Mouse (Mus musculus) left cerebral cortex, adult 2 months (tissue): Measurements from ENCODE around the gene Prune2. TPM values are rescaled to one million over a fixed set of nuclear protein-coding genes. Genes with fewer than 3 reads are reported as not detected.

Experiments used
- DNase-seq, 2 experiments: peaks; one replicate each; pipeline ENCODE4 v3.0.0; 2021 to 2022; ENCODE audit warnings: low spot score in 2 of 2, mixed read lengths in 1 of 2; ENCODE audit errors: extremely low spot score in 1 of 2
- H3K27ac ChIP-seq: fragments of 200-600 bp; 2 replicates; pipeline ENCODE4 v1.8.1; 2022
- H3K4me3 ChIP-seq: fragments of 200-600 bp; 2 replicates; pipeline ENCODE4 v1.8.1; 2022
- CTCF ChIP-seq: fragments of 200-600 bp; IDR thresholded peaks from 2 replicates; pipeline ENCODE4 v1.8.1; 2022; ENCODE audit warnings: antibody characterized with exemption, mild to moderate bottlenecking, moderate library complexity
- intact Hi-C: fragments of 180-260 bp; cut with DNase I; formaldehyde crosslinking; loops from one replicate; pipeline ENCODE4 v1.15.1; 2025
- total RNA-seq, 2 experiments: library from RNA; stranded (reverse); gene quantifications; 2 replicates each; pipeline ENCODE4 v1.2.3; 2021

Prune2 gene
- total RNA-seq, 2 experiments from 2014 or later, result 81.4 to 82.2 TPM

DNA sequence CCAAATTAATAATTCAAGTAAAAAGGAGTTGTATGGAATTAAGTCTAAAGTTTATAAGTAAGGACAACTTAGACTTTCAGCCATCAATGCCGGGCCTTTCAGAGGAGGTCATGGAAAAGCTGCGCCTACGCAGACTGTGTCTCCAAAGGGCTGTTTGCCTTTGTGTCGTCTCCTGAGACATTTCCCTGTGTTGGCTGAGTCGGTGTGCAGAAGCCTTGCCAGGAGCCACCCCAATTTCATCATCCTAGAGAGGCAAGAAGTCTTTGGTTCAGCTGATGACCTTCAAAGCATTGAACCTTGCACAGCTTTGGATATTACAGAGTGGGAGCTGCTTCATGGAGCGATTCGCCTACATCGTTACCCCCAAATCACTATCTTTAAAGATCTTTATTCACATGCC, 270.2 kb downstream of the Prune2 start:
- Histone ChIP-seq H3K4me3 (no peak overlapping the region), H3K27ac (no peak overlapping the region)
- DNase-seq, result no peak
- intact Hi-C loops, result loop anchor here (5.0 kb wide), 1 partner anchor 301 kb away; no protein-coding TSS in a partner anchor
- TF ChIP-seq CTCF, result no peak

DNA sequence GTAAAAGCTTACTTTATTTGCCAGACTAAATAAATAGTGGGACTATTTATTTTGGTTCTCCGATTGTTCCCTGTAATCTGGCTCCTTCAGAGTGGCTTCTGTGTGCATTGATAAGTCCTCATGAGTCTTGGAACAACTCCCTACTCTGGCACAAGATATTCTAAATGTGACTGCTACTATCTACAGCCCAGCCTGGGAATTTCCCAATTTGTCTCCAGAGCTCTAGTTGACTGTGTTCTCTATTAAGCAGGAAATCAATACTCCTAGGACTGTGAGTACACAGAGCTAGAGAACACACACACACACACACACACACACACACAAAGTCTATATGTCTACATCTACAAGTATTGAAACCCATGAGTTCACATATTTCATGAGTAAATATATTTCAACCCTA, 274.1 kb downstream of the Prune2 start:
- Histone ChIP-seq H3K27ac (no peak overlapping the region), H3K4me3 (no peak overlapping the region)
- DNase-seq, result no peak
- no peak for TF ChIP-seq CTCF
- intact Hi-C loops, result no loop called here

DNA sequence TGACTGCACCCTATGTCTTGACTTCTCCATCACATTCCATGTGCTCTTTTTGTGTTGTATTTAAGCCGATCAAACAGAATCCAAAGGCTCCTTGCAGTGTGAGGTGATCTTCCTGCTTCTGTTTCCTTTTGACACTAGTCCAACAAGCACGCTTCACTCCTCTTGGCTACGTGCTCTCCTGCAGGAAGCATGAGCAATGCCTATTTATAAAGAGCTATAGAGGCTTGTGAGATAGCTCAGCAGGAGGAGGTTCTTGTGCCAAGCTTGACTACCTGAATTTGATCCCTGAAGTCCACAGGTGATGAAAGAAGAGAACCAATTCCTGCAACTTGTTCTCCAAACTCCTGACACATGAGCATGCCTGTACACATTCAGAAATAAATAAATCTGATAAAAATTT, 282.6 kb downstream of the Prune2 start:
- H3K27ac ChIP-seq, result no peak overlapping the region
- no peak overlapping the region for H3K4me3 ChIP-seq
- no peak for TF ChIP-seq CTCF
- DNase-seq, result no peak
- intact Hi-C loops, result no loop called here

DNA sequence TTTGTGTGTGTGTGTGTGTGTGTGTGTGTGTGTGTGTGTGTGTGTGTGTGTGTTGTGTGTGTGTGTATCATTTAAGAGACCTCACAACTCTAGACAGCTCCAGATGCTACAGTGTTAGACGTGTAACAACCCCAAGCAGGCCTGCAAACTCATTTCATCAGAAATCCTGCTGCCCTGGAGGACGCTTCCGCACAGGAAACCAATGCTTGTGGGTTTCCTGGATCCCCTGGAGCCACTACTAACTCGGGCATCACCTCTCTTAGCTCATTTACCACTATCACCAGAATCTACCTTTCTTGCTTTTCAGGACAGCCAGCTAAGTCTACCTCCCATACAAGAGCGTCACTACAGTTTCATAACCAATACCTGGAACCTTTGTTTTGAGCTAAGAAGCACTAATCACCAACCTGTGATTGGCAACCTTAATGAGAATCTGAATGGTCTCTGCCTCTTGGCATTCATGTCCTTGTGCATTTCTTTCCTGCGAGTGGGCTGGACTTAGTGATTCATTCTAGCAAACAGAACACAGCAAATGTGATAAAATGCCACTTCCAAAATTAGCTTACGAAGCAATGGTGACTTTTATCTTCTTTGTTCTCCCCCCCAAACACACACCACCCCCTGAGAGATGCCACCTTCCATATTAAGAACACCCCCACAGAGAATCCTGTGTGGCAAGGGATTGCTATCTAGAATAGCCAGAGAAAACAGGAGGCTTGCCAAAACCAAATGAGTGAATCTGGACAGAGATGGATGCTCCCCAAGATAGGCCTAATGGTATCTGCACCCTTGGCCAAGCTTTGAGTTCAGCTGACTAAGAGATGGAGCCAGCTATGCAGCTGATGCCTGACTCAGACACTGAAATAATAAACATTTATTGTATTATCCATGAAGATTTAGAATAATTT, 284.5 kb downstream of the Prune2 start:
- DNase-seq, result no peak
- intact Hi-C loops, result loop anchor here (2.0 kb wide), 1 partner anchor 104 kb away; no protein-coding TSS in a partner anchor
- TF ChIP-seq CTCF, result no peak
- no peak overlapping the region for H3K4me3 ChIP-seq
- H3K27ac ChIP-seq, result no peak overlapping the region

DNA sequence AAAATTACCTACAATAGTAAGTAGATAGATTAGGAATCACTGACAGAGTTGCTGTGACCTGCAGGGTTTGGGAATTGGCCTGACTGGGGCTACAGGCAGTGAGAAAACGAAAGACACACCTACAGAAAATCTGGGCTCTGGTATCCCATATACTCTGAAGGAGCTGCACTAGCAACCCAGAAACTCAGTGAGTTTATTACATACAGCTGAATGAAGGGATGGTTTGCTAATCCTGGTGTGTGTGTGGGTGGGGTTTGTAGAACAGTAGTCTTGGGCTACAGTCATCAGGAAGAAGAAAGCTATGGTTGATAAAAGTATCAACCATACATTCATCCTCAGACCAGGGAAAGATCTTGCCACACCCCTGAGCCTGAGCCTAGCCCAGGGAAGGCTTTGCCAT, 285.3 kb downstream of the Prune2 start:
- Histone ChIP-seq H3K27ac (no peak overlapping the region), H3K4me3 (no peak overlapping the region)
- intact Hi-C loops, result loop anchor here (2.0 kb wide), 1 partner anchor 104 kb away; no protein-coding TSS in a partner anchor
- no peak for DNase-seq
- TF ChIP-seq CTCF, result no peak

DNA sequence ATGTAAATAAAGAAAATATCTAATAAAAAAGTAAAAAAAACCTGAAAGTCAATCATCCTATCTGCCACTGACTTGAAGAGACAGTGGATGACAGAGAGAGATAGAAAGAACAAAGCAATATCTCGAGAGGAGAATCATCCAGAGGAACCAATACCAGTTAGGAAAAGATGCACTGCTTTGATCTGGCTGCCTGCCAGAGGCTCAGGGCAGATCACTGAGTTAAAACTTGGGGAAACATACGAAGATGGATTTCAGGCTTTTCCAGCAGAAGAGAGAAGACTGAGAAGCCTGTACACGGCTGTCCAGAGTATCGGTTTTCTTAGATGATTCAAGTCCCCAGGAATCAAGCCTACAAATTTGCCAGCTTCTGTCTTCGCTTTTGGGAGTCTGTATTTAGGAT, 287.0 kb downstream of the Prune2 start:
- Histone ChIP-seq H3K27ac (no peak overlapping the region), H3K4me3 (no peak overlapping the region)
- DNase-seq, result no peak
- intact Hi-C loops, result no loop called here
- no peak for TF ChIP-seq CTCF

DNA sequence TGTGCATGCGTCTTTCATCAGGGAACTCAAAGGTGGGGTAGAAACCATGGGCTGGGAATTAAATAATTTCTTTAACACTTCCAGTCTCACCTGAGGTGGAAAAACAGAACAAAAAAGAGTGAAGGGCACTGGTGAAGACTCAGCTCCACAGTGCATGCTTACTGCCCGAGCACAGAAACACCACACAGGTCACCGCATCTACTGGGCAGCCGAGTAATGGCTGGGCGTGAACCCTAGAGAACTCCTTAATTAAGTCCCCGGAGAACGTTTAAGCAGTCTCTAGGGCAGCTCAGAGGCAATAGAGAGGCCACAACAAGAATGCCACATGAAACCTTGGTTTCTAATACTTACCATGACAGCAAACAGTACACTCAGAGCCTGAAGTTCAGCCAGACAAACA, 288.6 kb downstream of the Prune2 start:
- no peak for DNase-seq
- TF ChIP-seq CTCF, result no peak
- no peak overlapping the region for H3K27ac ChIP-seq
- H3K4me3 ChIP-seq, result no peak overlapping the region
- intact Hi-C loops, result no loop called here

DNA sequence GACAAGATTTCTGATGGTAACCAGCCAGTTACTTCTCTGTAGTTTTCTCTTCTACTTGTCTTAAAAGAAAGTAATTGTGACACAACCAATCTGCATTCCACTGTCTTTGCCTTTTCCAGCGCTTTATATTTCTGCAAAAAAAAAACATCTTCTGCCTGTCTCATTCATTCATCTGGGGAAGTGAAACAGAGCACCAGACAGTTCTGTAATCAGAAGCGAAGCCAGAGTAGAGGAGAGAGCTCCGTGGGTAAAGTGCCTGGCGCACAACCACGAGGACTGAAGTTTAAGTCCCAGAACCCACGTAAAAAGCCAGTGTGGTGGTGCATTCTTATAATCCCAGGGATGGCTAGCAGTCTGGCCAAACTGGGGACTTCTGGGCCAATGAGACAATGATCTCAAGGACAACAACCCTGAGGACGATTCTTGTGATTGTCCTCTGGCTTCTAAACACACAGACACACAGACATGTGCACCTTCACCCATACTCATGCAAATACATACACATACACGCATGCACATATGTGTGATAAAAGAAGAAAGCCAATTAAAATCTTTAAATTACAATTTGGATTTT, 291.5 kb downstream of the Prune2 start:
- Histone ChIP-seq H3K4me3 (no peak overlapping the region), H3K27ac (no peak overlapping the region)
- DNase-seq, result no peak
- no peak for TF ChIP-seq CTCF
- intact Hi-C loops, result no loop called here

DNA sequence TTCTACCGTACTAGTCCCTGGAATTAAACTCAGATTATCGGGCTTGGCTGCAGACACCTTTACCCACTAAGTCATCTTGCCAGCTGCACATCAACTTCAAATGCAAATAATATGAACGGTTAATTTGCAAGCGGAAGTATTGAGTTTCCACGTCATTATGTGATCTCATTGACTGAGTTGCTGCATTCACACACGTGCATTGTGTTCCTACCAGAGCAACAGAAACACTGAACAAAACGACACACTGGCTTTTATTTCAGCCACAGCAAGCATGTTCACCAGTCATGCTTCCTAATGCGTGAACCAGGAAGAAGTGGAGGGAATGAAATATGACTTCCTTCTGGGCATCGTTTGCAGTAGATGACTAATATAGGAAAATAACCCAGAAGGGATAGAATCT, 293.8 kb downstream of the Prune2 start:
- no peak overlapping the region for H3K27ac ChIP-seq
- no peak overlapping the region for H3K4me3 ChIP-seq
- TF ChIP-seq CTCF, result no peak
- intact Hi-C loops, result no loop called here
- no peak for DNase-seq

DNA sequence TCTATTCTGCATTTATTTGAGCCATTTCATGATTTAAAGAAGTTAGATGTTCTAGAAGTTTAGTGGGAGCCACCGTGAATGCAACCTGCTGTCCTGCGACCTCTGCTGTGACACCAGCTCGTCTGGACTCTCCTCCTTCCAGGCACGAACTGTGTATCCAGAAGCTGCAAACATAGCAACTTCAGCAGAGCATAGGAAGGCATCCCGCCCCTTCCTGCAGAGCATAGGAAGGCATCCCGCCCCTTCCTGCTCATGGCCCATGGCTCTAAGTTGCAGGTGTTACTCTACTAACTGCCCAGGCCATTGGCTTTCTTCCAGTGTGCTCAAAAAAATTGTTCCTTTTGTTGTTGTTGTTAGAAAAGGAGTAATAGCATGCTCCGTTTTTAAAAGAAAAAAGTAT, 294.9 kb downstream of the Prune2 start:
- no peak for DNase-seq
- intact Hi-C loops, result no loop called here
- no peak overlapping the region for H3K27ac ChIP-seq
- no peak overlapping the region for H3K4me3 ChIP-seq
- TF ChIP-seq CTCF, result no peak

DNA sequence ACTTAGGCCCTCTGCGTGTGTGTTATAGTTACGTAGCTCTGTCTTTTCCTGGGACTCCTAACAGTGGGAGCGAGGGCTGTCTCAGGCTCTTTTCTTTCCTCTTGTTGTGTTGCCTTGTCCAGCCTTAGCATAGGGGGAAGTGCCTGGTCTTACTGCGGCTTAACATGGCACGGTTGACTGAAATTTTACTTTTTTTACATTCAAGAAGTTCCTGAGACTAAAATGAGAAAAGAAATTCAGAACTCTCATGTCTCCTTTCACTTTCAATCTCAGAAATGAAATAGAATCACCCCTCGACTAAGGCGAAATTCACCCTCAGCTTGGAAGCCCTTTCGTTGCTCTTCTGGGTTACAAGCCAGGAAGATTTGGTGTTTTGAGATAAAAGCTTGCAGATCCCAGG, 295.5 kb downstream of the Prune2 start:
- no peak for TF ChIP-seq CTCF
- intact Hi-C loops, result no loop called here
- DNase-seq, result no peak
- no peak overlapping the region for H3K4me3 ChIP-seq
- no peak overlapping the region for H3K27ac ChIP-seq

DNA sequence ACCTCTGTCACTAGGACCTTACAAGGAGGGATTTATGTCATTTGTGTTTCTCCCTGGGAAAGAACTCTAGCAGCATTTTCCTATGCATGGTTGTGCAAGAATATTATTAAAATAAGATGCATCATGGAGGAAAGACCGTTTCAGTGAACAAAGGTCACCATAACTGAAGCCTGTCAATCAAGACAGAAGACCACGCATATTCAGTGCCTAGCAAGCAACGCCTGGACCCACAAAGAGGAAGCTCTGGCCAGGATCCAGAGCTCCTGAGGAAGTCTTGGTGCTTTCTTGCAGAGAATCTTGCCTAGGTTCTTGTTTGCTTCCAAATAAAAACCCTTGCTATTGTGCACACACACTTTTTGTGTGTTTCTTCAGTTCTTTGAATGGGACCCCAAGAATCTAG, 296.9 kb downstream of the Prune2 start:
- intact Hi-C loops, result no loop called here
- TF ChIP-seq CTCF, result no peak
- no peak overlapping the region for H3K4me3 ChIP-seq
- DNase-seq, result no peak
- no peak overlapping the region for H3K27ac ChIP-seq

DNA sequence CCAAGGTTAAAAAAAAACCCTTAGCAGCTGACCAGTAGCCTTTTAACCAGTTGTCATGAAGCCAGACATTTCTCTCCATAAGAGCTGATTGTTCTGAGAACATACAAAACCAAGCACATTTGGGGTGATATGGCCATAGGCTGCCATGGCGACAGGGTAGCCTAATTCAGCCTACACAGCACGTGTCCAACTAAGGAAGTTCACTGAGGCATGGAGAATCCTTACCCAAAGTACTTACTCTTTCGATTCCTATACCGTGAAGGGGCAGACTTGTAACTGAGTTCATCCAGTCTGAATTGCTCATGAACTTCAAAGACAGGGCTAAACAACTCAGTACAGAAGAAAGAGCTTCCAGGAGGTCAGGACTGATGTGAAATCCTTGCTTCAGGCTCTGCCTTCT, 299.6 kb downstream of the Prune2 start:
- no peak overlapping the region for H3K27ac ChIP-seq
- H3K4me3 ChIP-seq, result no peak overlapping the region
- DNase-seq, result no peak
- intact Hi-C loops, result no loop called here
- TF ChIP-seq CTCF, result no peak
